Mouse (Mus musculus): ENCODE results near the gene Thnsl1.
"Not testable (repeated sequence)": the region's sequence is repeated elsewhere in the genome, so short reads cannot be mapped to it uniquely, and the experiment has no call there.

Gene Thnsl1

GRCm38 (mm10) chr2:21235844-21236386 is 30.4 kb downstream of the Thnsl1 start:
- DNase-seq (ENCODE audit: low spot score in 2 of 2): no peak

DNA sequence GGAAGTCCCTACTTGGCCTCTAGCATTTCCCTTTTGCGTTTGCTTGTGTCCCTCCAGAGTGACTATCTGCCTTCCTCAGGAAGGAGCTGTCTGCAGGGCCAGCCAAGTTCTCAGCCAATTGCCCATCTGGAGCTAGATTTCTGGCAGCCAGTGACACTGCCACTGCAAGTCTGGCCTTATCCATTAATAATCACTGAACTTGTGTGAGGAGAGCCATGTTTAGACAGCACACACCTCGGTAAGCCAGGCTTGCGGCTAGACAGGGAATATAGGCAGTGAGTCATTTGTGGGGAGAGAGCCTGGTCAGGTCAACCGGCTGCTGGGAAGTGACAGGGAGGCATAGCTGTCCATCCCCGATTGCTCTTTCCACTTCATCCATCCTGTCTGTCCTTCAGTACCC is 31.3 kb downstream of the Thnsl1 start:
- no peak for DNase-seq (ENCODE audit: low spot score in 2 of 2)

DNA sequence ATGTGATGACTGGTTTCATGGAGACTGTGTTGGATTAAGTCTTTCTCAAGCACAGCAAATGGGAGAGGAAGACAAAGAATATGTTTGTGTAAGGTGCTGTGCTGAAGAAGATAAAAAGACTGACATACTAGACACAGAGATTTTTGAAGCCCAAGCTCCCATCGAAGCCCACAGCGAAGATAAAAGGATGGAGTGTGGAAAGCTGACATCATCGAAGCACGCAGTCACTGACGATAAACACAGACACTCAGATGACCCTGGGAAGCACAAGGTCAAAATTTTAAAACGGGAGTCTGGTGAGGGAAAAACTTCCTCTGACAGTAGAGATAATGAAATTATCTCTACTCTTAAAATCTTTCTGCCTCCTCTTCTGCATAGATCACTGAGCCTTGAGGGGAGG is 38.6 kb downstream of the Thnsl1 start:
- DNase-seq (ENCODE audit: low spot score in 2 of 2): not testable (repeated sequence)

DNA sequence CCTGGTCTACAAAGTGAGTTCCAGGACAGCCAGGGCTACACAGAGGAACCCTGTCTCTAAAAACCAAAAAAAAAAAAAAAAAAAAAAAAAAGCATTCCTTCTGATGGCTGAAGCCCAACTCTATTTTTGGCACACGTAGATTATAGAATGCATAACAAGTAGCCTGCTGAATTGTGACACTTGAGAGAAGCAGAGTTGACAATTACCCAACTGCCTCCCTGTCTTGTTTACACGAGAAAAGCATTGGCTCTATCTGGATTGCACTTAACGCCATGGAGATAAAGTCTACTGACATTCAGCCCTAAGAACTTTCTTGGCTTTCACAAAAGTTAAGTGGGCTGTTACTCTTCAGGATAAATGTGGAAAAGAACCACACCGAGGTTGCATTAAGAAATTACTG is 39.5 kb downstream of the Thnsl1 start:
- no peak for DNase-seq (ENCODE audit: low spot score in 2 of 2)

DNA sequence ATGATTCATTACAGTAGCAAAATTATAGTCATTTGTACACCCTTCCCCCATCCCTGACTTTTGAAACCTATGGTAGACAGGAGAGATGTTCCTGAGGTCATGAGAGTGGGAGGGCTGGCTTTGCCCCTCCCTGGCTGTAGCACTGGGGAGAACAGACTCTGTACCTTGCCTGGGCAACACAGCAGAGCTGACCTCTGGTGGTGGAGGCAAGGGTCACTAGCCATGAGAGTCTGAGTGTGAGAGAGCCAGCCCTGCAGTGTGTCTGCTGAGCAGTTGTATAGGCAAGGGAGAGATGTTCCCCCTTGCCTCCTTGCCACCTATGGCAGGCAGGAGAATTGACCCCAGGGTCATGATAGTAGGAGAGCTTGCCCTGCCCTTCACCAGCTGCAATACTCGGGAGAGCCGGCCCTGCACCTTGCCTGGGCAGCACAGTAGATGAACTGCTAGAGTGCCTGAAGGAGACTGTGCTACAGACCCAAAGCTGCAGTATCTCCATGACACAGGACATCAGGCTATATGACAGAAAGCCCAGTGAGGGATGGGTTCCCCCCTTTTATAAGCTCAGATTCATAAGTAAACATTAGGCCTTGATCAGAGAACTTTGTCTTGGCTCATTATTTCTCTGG is 40.1 kb downstream of the Thnsl1 start:
- no peak for DNase-seq (ENCODE audit: low spot score in 2 of 2)

- DNase-seq (ENCODE audit: low spot score in 2 of 2): no peak
Measured at GRCm38 (mm10) chr2:21253644-21254043, 48.1 kb downstream of the Thnsl1 start.

GRCm38 (mm10) chr2:21254308-21254707 is 48.8 kb downstream of the Thnsl1 start:
- no peak for DNase-seq (ENCODE audit: low spot score in 2 of 2)

- no peak for DNase-seq (ENCODE audit: low spot score in 2 of 2)
Measured at GRCm38 (mm10) chr2:21258281-21258680, 52.8 kb downstream of the Thnsl1 start.

GRCm38 (mm10) chr2:21259081-21259480 is 53.6 kb downstream of the Thnsl1 start:
- DNase-seq (ENCODE audit: low spot score in 2 of 2): no peak

DNA sequence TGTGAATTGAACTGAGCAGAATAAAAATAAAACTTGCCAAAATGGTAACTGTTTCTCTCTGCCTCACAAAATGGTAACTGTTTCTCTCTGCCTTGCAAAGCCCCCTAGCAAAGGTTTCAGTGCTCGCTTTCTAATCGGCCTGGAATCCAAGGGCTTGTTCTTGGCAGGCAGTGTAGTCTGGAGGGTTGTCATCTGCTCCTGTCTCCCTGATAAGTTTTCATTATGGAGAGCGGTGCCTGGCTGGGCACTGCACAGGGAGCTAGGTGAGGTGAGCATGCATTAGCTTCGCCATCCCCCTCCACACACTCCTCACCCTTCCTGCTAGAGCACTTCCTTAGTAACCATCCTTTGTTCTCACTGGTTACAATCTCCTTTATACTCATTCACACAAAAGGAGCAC is 54.5 kb downstream of the Thnsl1 start:
- DNase-seq (ENCODE audit: low spot score in 2 of 2): no peak

GRCm38 (mm10) chr2:21261370-21262006 is 56.0 kb downstream of the Thnsl1 start:
- peak; percentile 54 to 55 for DNase-seq (ENCODE audit: low spot score in 2 of 2)

- DNase-seq (ENCODE audit: low spot score in 2 of 2): no peak
Measured at GRCm38 (mm10) chr2:21264031-21264430, 58.5 kb downstream of the Thnsl1 start.

All from right cerebral cortex, adult 2 months (tissue).